Mouse (Mus musculus): ENCODE data around the gene Sorcs2.

GRCm38 (mm10) chr5:36312926-36313325, 85.0 kb downstream of the Sorcs2 start:
- TF ChIP-seq CTCF (conservative IDR thresholded peaks at IDR 0.05; ENCODE audit: low read length) (no peak), POU5F1 (IDR thresholded peaks at IDR 0.05; ENCODE audit: borderline replicate concordance, low read length) (no peak)
